Mouse (Mus musculus): ENCODE results near the gene Creb1. TPM values are rescaled to one million over a fixed set of nuclear protein-coding genes. Genes with fewer than 3 reads are reported as not detected.

Gene Creb1
- total RNA-seq, 2 experiments from 2014 or later: 53.8 to 62.6 TPM

Other genes with a start within 250 kb of the Creb1 start
- 1 to 10 TPM; 7.4 to 8.1 TPM for gene Mettl21a, start 84.6 kb downstream of the Creb1 start, total RNA-seq (2021)
- 10 to 100 TPM; 30.6 to 33.1 TPM for gene Ccnyl1, start 157.8 kb downstream of the Creb1 start, total RNA-seq (2021)
- gene Fzd5, start 205.1 kb downstream of the Creb1 start, total RNA-seq (2021): 1 to 10 TPM; 1.0 to 1.1 TPM